31 mouse cellular contexts compared by ENCODE assay signal in the genomic region with DNA sequence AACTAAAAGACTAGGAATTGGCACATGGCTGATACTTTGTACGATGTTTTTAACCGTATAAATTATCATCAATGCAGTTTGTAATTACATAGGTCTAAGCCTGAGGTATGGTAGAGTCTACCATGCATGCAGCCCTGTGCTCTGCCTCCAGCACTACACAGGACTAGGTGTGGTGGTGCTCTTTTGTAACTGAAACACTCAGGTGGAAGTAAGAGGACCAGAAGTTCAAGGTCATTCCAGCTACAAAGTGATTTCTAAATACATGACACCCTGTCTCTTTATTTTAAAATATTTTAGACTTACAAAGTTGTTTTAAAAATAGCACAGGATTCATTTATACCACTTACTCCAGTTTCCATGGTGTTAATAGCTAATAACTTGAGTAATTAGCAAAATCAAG.
"Had no signal": no experiment of that assay in that cellular context is flagged by ENCODE, and none has a peak within 500 bp of the region (broad histone marks: within the 10 kb centered on the region; RNA-seq: fewer than 3 reads in every experiment).

No protein-coding gene starts in this region.

- H3K27me3 ChIP-seq: limb, embryonic 12.5 days; limb, embryonic 13.5 days; limb, embryonic 15.5 days; liver, embryonic 12.5 days; liver, embryonic 13.5 days; liver, embryonic 15.5 days; lung, embryonic 15.5 days; megakaryocyte, embryonic 14.5 days; midbrain, embryonic 12.5 days; midbrain, embryonic 13.5 days; midbrain, embryonic 15.5 days had no signal

- H3K27ac ChIP-seq: limb, embryonic 10.5 days; limb, embryonic 12.5 days; limb, embryonic 13.5 days; limb, embryonic 15.5 days; liver, embryonic 12.5 days; liver, embryonic 13.5 days; liver, embryonic 14.5 days; liver, embryonic 15.5 days; lung, embryonic 15.5 days; macrophage; midbrain, embryonic 10.5 days; midbrain, embryonic 12.5 days; midbrain, embryonic 13.5 days; midbrain, embryonic 15.5 days had no signal

- H3K9ac ChIP-seq: limb, embryonic 12.5 days; limb, embryonic 13.5 days; limb, embryonic 15.5 days; liver, embryonic 12.5 days; liver, embryonic 13.5 days; liver, embryonic 14.5 days; liver, embryonic 15.5 days; liver, postnatal 0 days; lung, embryonic 14.5 days; lung, embryonic 15.5 days; midbrain, embryonic 12.5 days; midbrain, embryonic 13.5 days; midbrain, embryonic 15.5 days had no signal

- DNase-seq: left cerebral cortex, postnatal 4 days; liver; liver, embryonic 13.5 days; liver, postnatal 0 days; lung, adult 18-20 months; lung, adult 2 months; lung, embryonic 14.5 days; lung, postnatal 10 days; lung, postnatal 14 days; lung, postnatal 36 days; lung, postnatal 4 days; midbrain, embryonic 14.5 days had no signal

- H3K4me3 ChIP-seq: limb, embryonic 10.5 days; limb, embryonic 12.5 days; limb, embryonic 13.5 days; limb, embryonic 15.5 days; liver, embryonic 12.5 days; liver, embryonic 13.5 days; liver, embryonic 15.5 days; lung, embryonic 15.5 days; megakaryocyte, embryonic 14.5 days; midbrain, embryonic 10.5 days; midbrain, embryonic 12.5 days; midbrain, embryonic 13.5 days; midbrain, embryonic 15.5 days; myocyte had no signal

- H3K4me1 ChIP-seq: limb, embryonic 10.5 days; limb, embryonic 12.5 days; limb, embryonic 13.5 days; limb, embryonic 15.5 days; liver, embryonic 12.5 days; liver, embryonic 13.5 days; liver, embryonic 15.5 days; lung, embryonic 15.5 days had no signal

- H3K4me2 ChIP-seq: limb, embryonic 12.5 days; limb, embryonic 13.5 days; limb, embryonic 15.5 days; liver, embryonic 11.5 days; liver, embryonic 12.5 days; liver, embryonic 13.5 days; liver, embryonic 15.5 days; lung, embryonic 14.5 days; lung, embryonic 15.5 days; midbrain, embryonic 11.5 days; midbrain, embryonic 12.5 days; midbrain, embryonic 13.5 days; midbrain, embryonic 15.5 days had no signal

- H3K36me3 ChIP-seq: limb, embryonic 10.5 days; limb, embryonic 12.5 days; limb, embryonic 13.5 days; limb, embryonic 15.5 days; liver, embryonic 12.5 days; liver, embryonic 13.5 days; liver, embryonic 15.5 days; lung, embryonic 15.5 days; midbrain, embryonic 10.5 days; midbrain, embryonic 12.5 days; midbrain, embryonic 13.5 days; midbrain, embryonic 15.5 days had no signal

- ATAC-seq: liver, embryonic 12.5 days; liver, postnatal 0 days; lung, postnatal 0 days; midbrain, embryonic 13.5 days; midbrain, embryonic 15.5 days; midbrain, embryonic 16.5 days had no signal

- H3K9me3 ChIP-seq: limb, embryonic 10.5 days; limb, embryonic 12.5 days; limb, embryonic 13.5 days; limb, embryonic 15.5 days; liver, embryonic 12.5 days; liver, embryonic 13.5 days; liver, embryonic 15.5 days; lung, embryonic 15.5 days; midbrain, embryonic 10.5 days; midbrain, embryonic 12.5 days; midbrain, embryonic 13.5 days; midbrain, embryonic 15.5 days had no signal
